Mouse (Mus musculus) CD8-positive naive resting alpha-beta T cell, adult 2 months (primary cell): ENCODE results near the gene Abca1.

ENCODE experiments used
- DNase-seq, 2 experiments: peaks; one replicate each; pipeline ENCODE4 v3.0.0; 2022; ENCODE audit warnings: low read depth in 2 of 2, low spot score in 2 of 2

The Abca1 gene

GRCm38 (mm10) chr4:53150516-53150915 lies 9.2 kb downstream of the Abca1 start:
- DNase-seq, result no peak

- DNase-seq, result no peak
Measured at GRCm38 (mm10) chr4:53149644-53150043, 10.1 kb downstream of the Abca1 start.

GRCm38 (mm10) chr4:53148817-53149216 lies 10.9 kb downstream of the Abca1 start:
- no peak for DNase-seq

GRCm38 (mm10) chr4:53147454-53147853 lies 12.2 kb downstream of the Abca1 start:
- no peak for DNase-seq

DNA sequence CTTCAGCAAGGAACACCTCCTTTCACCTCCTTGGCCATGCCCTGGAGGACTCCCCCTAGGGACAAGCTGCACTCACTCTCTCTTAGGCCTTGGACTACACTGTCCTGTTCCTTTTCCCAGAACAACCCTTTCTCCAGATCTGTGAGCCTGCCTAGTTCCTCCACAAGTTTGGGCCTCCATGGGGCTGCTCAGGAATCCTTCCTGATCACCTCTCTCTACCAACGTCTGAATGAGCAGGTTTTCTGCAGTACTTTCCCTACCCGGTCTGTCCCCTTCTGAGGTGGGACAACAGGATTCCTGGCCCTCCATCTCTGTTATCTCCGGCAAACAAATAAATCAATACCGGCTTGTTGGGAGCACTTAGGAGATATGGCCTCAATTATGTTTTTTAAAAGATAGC lies 12.6 kb downstream of the Abca1 start:
- DNase-seq, result no peak

- no peak for DNase-seq
Measured at GRCm38 (mm10) chr4:53146227-53146949, 13.3 kb downstream of the Abca1 start.

DNA sequence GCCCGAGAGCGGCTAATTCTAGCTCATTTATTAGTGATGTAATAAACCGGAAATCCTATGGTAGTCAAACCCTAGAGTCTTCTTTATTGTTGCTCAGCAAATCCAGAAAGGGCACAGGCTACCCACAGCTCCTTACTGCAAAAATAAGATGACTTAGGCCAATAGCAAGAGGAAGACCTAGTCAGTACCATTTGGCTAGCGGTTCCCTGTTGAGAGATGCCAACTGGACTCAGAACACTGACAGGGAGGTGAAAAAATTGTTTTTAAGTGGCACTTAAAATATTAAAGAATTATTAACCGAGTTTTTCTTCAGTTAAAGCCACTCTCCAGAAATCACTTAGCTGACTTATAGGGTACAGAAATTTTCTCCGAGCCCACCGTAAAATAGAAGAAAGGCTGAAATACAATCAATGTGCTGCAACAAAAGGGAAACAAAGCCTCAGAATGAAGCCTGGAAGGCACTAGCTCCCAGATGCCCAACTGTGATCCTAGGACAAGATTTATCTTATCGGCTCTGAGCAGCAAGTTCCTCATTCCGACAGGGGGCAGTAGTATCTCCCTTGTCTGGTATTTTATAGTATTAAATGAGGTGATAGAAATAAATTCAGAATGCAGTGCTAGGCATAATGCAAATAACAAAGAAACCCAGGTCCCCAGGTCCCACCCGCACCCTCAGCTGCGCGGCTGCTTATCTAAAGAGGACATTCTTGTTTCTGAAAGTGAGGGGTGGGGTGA lies 14.1 kb downstream of the Abca1 start:
- DNase-seq, result no peak

GRCm38 (mm10) chr4:53144571-53144970 lies 15.1 kb downstream of the Abca1 start:
- no peak for DNase-seq

DNA sequence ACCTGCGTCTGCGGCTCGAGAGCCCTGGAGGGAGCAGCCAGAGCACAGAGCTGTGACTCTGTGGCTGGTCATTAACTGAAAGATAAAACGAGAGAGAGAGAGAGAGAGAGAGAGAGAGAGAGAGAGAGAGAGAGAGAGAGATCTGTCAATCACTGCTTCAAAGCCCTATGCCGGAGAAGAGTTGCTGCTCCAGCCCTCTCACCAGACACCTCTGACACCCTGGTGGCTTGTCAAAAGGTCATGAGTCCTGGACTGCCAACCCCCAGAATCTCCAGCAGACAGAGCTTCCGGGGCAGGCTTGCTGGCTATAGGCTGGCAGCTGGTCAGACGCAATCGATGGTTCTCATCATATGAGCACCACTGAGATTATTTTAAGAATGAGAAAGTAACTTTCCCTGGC lies 15.7 kb downstream of the Abca1 start:
- no peak for DNase-seq

- no peak for DNase-seq
Measured at GRCm38 (mm10) chr4:53140678-53141077, 19.0 kb downstream of the Abca1 start.

DNA sequence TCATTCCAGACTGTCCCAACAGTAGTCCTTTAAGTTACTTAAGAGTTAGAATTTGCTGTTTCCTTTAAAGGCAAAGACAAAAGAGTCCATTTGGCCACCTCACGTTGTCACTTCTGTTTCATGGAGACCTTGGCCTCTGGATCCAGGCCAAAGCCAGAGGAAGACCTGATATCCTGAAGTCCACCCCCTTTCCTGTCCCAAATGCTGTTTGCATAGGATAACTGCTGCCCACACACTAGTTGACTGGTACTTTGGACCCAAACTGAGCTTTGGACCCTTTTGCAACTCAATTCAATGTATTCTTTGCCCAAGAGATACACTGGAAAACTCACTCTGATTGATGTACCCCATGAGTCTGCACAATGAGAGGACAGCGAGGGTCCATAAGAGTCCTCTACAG lies 20.2 kb downstream of the Abca1 start:
- DNase-seq, result no peak

- no peak for DNase-seq
Measured at GRCm38 (mm10) chr4:53138974-53139373, 20.7 kb downstream of the Abca1 start.

DNA sequence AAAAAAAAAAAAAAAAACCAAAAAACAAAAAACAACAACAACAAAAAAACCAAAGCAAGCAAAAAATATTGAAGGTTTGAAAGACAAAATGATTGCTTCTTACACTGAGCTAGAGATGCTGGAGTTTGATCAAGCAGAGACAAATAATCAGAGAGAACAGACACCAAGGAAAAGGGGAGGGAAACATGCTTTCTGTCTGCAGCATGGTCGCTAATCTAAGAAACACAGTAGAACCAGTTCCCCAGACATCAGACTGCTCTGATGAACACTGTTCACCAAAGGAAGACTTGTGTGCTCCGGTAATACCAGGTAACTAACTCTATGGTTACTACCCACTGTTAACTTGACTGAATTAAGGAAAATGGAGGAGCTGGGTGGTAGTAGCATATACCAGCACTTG lies 22.6 kb downstream of the Abca1 start:
- DNase-seq, result no peak

DNA sequence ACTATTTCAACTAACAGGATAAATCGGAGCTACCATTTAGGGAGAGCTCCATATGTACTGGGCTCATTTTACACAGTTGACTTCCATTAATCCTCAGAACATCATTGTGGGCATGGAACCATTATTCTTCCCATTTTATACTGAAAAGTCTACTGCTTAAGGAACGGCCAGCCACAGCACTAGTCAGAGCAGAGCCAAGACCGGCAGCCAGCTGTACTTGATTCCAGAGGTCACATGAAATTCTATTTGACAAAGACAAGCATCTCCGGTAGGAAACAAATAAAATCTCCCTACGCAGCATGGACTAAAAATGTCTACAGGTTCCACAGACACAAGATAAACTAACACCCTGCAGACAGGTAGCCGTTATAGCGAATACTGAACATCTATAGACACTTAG lies 24.9 kb downstream of the Abca1 start:
- no peak for DNase-seq

DNA sequence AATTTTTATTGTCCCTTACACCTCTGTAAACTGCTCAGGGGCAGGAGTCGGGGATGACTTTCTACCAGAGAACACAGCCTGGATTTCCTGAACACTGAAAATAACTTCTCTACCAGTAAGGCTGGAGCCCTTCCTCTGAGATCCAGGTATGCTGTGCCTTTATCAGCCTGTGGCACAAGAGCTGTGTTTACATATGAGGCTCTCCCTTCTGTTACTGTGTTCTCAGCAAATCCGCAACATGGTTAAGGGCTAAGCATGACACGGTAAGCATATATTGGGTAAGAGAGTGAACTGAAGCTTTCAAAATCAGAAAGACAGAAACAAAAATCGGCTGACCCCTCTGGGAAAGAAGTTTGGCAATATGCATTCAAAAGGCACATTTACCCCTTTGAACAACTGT lies 25.7 kb downstream of the Abca1 start:
- no peak for DNase-seq

- no peak for DNase-seq
Measured at GRCm38 (mm10) chr4:53131538-53131937, 28.2 kb downstream of the Abca1 start.

DNA sequence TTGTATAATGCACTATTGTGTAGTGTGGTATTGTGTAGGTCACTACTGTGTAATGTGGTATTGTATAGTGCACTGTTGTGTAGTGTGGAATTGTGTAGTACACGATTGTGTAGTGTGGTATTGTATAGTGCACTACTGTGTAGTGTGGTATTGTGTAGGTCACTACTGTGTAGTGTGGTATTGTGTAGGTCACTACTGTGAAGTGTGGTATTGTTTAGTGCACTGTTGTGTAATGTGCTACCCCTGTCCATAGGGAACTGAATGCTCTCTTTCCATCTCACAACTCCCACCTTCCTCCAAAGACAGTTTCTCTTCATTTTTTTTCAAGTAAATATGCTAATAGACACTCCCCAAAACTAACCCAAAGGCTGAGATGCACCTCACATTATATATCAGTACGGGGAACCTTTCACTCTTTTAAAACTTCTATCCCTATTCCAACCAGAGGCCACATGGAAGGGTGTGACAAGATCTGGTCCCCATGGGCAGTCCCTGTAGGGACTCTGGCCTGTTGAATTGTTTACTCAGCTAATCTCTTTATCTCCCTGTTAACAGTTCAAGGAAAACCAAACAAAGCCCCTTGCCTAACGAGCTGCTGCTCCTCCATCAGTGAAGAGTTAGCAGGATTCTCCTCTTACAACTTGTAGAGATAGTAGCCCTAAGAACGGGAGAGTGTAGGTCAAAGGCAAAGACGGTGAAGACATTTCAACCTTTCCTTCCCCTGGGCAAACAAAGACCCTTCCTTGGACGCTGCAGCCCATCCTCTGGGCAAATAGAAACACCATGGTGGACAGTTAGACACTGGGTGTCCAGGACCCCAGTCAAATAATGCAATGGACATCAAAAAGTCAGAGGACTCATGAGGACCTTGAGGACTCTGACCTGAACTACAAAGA lies 28.8 kb downstream of the Abca1 start:
- DNase-seq, result no peak

- DNase-seq, result no peak
Measured at GRCm38 (mm10) chr4:53129716-53130301, 29.9 kb downstream of the Abca1 start.

DNA sequence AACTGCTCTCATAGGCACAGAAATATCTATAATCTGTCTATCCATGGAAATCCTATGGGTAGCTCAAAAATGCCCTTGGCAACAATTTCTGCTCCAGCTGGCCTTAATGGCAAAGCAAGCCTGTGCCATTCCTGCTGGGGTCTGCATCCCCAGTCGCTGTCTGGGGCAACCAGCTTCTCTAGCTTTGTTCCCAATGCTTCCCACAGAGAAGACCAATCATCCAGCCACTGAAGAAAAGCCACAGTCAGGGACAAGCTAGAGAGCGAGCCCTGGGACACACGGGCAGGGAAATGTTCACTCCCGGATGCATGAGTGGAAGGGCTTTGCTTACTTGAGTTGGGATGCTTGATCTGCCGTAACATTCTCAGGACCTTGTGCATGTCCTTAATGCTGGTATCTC lies 32.4 kb downstream of the Abca1 start:
- no peak for DNase-seq

DNA sequence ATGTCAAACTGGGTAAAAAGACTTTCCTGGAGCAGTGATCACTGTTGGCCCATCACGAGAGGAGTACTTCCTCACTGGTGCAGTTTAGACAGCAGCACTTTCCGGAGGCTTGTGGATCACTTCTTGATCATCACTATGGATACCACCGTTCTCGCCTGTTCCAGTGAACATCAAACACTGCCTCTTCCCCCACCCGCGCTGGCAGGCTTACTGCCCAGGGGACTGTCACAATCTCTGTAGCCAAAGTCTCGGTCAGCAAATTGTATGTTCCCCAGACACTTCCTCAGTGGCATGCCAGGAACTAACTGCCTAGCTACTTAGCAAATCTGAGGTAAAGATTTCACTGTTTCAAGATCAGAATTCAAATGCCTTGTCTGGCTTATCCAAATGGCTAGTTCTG lies 32.9 kb downstream of the Abca1 start:
- DNase-seq, result no peak

DNA sequence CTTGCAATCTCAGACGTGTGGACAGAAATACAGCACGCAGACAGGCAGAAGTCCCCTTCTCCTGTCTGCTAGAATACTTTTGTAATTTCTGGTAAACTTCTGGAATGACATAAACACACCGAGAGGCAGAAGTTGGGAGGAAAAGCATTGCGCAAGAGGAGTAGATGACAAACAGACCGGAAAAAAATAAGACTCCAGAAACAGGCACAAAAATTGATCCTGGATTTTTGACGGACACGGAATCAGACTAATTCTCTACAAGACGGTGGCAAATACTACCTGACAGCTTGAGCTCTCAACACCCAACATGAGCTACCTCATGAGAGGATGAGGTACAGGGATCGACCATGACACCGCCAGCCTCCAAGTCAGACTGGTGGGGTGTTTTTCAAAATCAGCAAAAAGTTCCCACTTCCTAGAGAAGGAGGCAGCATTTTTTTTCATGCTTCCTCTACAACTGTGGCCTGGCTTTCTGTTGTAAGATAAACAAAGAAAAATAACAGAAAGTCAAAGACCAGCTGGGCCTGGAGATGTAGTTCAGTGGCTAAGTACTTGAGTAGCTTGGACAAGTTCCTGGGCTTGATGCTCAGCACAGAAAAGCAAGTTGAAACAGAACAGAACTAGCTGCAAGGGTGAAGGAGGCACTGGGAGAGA lies 34.7 kb downstream of the Abca1 start:
- DNase-seq, result no peak
